Mouse (Mus musculus) CD8-positive naive resting alpha-beta T cell, adult 2 months (primary cell): ENCODE data around the gene Wnk2.

ENCODE experiments used
- DNase-seq, 2 experiments: peaks; one replicate each; pipeline ENCODE4 v3.0.0; 2022; ENCODE audit warnings: low read depth in 2 of 2, low spot score in 2 of 2

Gene Wnk2

GRCm38 (mm10) chr13:48994903-48995302 lies 152.9 kb downstream of the Wnk2 start:
- DNase-seq, result peak; percentile 38 to 44

DNA sequence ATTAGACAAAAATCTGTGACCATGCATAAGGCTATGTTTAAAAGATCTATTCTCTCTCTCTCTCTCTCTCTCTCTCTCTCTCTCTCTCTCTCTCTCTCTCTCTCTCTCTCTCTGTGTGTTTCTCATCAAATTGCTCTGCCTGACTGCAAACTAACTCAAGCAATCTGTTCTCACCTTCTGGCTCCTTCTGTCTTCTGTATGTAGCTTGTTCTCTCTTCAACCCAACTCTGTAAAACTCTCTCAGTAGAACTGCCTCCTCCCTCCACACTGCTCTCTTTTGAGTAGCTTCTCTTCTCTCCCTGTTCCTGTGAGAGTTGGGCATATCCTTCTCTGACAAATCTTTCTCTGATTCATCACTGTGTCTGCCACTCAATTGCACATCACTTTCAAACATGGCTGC lies 154.9 kb downstream of the Wnk2 start:
- DNase-seq, result no peak

GRCm38 (mm10) chr13:48990138-48990537 lies 157.7 kb downstream of the Wnk2 start:
- DNase-seq, result no peak
